Mouse (Mus musculus) brain, embryonic 14.5 days (tissue): ENCODE data around the gene Edn2. TPM values are rescaled to one million over a fixed set of nuclear protein-coding genes. Genes with fewer than 3 reads are reported as not detected.

Source experiments
- DNase-seq: peaks from one replicate; pipeline ENCODE4 v3.0.0-alpha.2; 2011; ENCODE audit warnings: low read depth
- CTCF ChIP-seq: fragments of 200-500 bp; IDR thresholded peaks from 2 replicates; pipeline ENCODE4 v1.5.1; 2012; ENCODE audit warnings: inconsistent platforms, mild to moderate bottlenecking, moderate library complexity, borderline replicate concordance; ENCODE audit not compliant: insufficient read depth, insufficient read length; ENCODE audit errors: extremely low read depth
- POLR2A ChIP-seq: fragments of 200-500 bp; IDR thresholded peaks from 2 replicates; pipeline ENCODE4 v1.6.1; 2012; ENCODE audit warnings: mild to moderate bottlenecking, inconsistent platforms, borderline replicate concordance; ENCODE audit not compliant: poor library complexity, insufficient read depth, insufficient read length, severe bottlenecking; ENCODE audit errors: extremely low read depth
- polyA plus RNA-seq: library from polyadenylated mRNA; depleted of rRNA; stranded (reverse); fragments of >200 nt; gene quantifications from 2 replicates; pipeline ENCODE4 v1.2.3, GENCODE M21; 2012; rRNA removed

Edn2 gene
- polyA plus RNA-seq: 0.30 TPM in 1 of 2 replicates, not detected in the other

DNA sequence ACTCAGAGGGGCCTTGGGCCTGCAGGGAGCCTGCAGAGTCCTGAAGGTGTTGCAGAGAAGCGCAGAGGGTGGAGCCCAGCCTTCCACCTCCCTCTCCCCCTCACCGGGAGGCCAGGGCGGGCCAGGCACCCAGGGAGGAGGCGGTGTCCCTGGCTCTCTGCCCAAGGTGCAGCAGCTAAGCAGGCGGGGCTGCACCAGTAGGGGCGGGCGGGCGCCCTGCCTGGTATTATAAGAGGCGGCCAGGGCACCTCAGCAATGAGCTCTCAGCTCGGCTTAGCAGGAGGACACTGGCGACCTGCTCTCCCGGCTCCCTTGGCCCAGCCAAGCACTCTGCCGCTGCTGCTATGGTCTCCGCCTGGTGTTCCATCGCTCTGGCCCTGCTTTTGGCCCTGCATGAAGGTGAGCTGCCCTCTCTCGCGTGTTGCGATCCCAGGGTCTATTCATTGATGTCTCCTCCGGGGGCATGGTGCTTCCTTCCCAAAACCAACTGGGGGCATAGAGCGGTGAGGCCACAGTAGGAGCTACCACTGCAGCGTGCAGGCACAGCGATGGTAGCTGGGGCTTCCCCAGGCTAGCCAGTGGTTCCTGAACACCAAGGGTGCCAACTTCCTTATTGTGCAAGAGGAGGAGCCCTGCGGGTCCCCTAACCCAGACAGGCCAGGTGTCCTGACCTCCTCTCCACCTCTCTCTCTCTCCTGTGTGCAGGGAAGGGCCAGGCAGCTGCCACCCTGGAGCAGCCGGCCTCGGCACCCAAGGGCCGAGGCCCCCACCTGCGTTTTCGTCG is at the start of gene Edn2:
Gene Edn2, plus strand, starts transcription at position 41 of the 784 bp plus-strand sequence.
- peak; percentile 64 for DNase-seq

DNA sequence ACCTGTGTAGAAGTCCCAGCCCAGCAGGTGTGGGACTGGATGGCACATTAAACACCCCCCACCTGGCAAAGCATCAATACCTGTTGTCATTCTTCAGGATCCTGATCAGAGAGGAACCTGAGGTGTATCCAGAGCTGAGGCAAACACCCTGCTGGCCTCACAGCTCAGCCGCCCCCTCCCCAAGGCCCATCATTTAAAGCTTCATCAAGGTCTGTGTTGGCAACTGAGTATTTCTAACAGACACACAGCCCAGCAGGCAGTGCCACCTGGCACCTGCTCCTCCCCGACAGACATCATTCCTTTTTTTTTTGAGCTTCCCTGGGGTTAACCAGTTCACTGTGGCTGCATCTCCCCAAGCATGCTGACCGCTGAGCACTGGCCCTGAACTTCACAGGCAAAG is 45.5 kb upstream of the Edn2 start:
- DNase-seq: no peak
- TF ChIP-seq CTCF: no peak
- TF ChIP-seq POLR2A: no peak

More for the DNA sequence above, at the start of gene Edn2:
- TF ChIP-seq CTCF: no peak
- no peak for TF ChIP-seq POLR2A

DNA sequence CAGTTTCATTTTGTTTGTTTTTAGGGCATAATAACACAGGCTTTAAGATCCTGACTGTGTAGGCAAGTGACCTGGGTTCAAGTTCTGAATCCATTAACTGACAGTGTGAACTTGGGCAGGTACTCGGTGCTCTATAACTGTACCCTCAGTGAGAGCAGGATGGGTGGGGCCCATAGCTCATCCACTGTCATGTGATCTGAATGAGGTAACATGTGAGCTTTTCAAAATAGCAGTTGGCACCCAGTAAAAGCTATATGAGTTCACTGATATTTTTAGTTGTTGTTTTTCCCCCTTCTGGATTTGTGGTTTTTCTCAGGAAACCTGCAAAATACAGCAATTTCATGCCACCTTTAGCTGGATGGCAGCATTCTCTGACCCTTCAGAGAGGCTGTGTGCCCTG is 44.7 kb upstream of the Edn2 start:
- TF ChIP-seq CTCF: no peak
- no peak for DNase-seq

DNA sequence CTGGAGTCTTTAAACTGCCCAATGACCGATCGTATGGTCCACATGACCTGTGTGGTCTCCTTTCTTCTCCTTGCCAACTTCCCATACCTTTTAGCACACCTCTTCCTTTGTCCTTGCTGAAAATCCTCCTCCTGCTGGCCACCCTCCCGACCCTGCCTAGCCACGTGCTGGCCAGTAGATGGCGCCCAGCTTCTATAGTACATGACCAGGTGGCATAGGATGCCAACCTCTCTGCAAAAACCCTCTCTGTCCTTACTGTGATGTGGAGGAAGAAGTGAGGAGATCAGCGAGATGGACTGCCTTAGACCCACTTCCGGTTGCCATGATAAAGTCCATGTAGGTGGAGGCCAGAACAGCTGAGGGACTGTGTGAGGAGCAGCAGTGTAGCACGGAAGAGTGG is 40.7 kb upstream of the Edn2 start:
- TF ChIP-seq CTCF: peak; percentile 90
- no peak for TF ChIP-seq POLR2A
- peak; percentile 71 for DNase-seq

DNA sequence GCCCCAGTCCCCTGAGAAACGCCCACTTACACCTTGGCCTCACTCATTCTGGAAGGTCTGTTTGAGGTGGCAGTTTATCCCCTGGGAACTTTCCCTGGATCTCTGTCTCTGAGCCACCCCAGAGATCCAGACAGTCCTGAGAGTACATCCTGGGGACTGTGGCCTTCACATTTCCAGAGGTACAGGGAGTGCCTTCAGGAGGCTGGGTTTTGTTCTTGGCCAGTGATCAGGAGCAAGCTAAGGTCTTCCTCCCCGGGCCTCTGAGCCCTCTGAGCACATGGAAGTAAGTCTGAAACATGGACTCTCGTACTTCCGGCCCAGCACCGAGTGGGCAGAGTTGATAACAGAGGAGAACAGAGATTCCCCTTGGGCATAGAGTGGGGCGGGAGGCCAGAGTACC is 36.4 kb upstream of the Edn2 start:
- TF ChIP-seq POLR2A (no peak), CTCF (no peak)
- DNase-seq: no peak

DNA sequence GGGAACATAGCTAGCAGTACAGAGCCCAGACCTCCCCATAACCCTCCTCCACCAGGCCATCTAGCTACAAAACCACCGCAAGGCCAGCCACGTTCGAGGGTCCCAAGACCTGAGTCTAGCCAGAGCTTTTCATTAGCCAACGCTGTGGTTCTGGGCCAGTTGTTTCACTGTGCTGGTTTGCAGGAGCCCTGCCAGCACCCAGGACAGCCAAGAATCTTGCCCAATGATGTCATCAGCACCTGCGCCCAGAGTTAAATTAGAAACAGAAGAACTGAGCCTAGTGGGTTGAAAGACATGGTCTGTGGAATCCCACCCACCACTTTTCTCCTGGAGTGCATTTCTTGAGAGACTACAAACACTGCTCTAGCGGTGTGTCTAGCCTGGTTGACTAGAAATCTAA is 35.0 kb upstream of the Edn2 start:
- DNase-seq: peak; percentile 46
- TF ChIP-seq CTCF (no peak), POLR2A (no peak)

DNA sequence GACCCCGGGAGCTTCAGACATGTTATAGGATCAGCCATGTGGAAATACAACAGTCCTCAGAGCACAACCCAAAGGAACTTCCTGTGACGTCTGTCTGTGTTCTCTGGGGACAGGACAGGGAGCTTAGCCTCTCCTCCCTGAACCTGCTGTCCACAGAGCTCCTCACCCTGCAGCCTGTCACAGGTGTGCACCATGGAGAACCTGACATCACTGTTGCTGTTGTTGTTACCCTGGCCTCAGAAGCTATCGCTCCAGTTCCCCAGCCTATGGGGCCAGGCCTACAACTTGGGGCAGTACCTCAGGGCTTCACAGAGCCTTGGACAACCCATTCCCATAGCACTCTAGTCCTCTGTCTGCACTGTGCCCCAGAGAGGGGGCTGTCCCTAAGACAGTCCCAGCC is 33.7 kb upstream of the Edn2 start:
- TF ChIP-seq POLR2A (no peak), CTCF (no peak)
- DNase-seq: no peak

- DNase-seq: peak; percentile 52
These were observed 33.0 kb upstream of the Edn2 start for GRCm38 (mm10) chr4:120128033-120128432.

DNA sequence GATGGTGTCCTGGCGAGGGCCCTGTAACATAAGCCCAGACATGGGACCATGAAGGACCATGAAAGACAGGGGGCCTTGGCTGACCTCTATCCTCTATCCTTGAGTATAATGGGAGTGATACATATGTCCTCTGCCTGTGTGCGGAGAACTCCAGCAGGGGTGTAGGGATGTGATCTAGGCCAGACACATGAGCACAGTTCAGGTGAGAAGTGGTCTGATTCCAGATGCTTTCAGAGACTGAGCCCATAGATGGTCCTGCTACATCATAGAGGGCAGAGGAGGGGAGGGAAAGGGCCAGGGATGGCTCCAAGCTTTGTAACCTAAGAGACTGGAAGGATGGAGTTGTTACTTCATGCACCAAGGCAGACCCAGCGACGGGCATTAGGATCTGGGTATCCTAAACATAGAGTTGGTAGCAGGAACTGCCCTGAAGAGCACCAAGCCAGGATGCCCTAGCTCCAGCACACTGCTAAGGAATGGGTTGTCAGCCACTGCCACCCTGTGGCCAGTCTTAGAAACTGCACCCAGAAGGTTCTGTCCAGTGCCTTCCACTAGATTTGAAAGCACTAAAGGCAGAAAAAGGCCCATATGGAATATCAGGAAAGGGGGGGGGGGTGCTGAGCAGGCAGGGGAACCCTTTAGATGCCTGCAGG is 31.6 kb upstream of the Edn2 start:
- peak; percentile 83 for DNase-seq
- TF ChIP-seq POLR2A (no peak), CTCF (peak; percentile 94)

More at GRCm38 (mm10) chr4:120128033-120128432, 33.0 kb upstream of the Edn2 start:
- no peak for TF ChIP-seq POLR2A
- TF ChIP-seq CTCF: no peak

DNA sequence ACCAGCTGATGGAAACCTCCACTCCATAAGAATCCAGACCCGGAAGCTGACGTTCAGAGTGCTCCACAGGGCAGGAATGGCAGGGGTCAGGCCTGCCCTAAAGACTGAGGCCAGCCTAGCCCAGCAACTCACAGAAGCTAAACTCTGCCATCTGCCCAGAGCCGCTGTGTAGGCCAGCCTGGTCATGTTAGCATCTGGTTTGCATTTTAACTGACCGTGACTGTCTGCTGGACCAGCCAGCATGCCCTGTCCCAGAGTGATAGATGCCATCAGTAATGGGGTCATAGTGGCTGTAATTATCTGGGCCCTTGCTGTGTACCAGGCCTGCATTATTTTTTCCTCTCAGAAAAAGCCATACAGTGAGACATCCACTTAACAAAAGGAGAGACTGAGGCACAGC is 30.1 kb upstream of the Edn2 start:
- TF ChIP-seq POLR2A: no peak
- no peak for TF ChIP-seq CTCF
- no peak for DNase-seq

DNA sequence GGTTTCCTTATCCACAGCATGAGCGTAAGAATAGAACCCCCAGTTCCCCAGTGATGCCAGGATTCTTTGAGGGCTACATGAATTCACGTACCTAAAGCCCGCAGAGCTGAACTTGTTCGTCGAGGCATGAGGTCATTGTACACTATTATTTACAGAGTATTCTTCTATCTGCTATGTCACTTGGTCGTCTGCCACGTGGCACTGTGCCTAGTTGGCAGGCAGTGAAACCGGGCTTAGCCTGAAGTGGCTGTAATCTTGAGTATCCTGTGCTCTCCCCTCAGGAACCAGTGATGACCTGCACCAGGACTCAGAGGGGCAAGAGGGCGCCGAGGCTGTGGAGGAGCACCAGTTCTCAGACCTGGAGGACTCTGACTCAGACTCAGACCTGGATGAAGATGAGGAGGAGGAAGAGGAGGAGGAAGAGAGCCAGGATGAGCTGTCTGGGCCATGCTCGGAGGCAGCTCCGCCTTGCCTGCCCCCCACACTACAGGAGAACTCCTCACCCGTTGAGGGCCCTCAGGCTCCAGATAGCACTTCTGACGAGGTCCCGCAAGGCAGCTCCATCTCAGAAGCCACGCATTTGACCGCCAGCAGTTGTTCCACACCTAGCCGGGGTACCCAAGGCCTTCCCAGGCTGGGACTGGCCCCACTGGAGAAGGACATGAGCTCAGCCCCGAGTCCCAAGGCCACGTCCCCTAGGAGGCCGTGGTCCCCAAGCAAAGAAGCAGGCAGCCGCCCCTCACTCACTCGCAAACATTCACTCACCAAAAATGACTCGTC is 29.4 kb upstream of the Edn2 start:
- TF ChIP-seq CTCF (no peak), POLR2A (no peak)

DNA sequence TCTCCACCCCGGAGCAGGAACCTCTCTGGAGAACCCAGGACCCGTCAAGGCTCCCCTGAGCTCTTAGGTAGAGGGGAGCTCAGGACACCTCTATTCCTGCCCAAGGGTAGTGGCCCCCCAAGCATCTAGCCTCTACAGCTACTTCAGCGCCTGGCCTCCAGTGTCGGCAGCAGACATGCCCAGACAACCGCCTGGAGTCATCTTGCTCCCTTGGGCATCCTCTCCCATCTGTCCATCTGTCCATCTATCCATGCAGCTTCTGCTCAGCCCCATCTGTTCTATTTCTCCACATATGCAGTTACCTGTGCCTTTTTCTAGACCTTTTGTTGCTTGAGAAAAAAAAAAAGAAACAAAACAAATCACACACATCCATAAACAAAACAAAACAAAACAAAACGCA is 26.8 kb upstream of the Edn2 start:
- no peak for DNase-seq
- TF ChIP-seq POLR2A: no peak

More for the DNA sequence above, 29.4 kb upstream of the Edn2 start:
- peak; percentile 81 for DNase-seq

DNA sequence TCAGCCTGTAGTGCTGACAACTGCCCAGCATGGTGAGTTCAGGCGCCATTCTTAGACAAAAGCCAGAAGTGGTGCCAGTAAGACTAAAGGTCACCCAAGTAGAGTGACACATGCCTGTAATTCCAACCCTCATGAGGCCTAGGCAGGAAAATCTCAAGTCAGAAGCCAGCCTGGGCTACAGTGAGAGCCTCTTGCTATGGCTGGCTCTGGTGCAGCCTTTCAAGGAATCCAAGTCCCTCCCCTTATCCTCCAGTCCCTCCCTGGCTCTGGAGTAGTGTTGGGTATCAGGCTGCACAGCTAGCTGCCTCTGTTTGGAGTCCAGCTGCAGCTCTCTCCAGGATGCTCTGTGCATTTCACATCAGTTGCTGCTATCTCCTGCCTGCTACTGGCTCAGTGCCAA is 19.2 kb upstream of the Edn2 start:
- TF ChIP-seq CTCF: no peak
- no peak for TF ChIP-seq POLR2A
- DNase-seq: peak; percentile 14
